Mouse (Mus musculus) small intestine, adult 2 months (tissue): Measurements from ENCODE around the gene Fank1. TPM values are rescaled to one million over a fixed set of nuclear protein-coding genes. Genes with fewer than 3 reads are reported as not detected.
A peak's percentile ranks its signal among the peaks of the same experiment; 100 is the strongest.

ENCODE experiments used
- H3K27ac ChIP-seq: fragments of 200-500 bp; 2 replicates; pipeline ENCODE4 v1.5.1; 2012; ENCODE audit warnings: low read depth, low read length, control low read depth, inconsistent platforms; ENCODE audit not compliant: insufficient read depth
- H3K27me3 ChIP-seq: fragments of 200-500 bp; 2 replicates; pipeline ENCODE4 v1.6.1; 2012; ENCODE audit warnings: mild to moderate bottlenecking, moderate library complexity, low read length, inconsistent platforms; ENCODE audit not compliant: control insufficient read depth, insufficient read depth
- H3K36me3 ChIP-seq: fragments of 200-500 bp; 2 replicates; pipeline ENCODE4 v1.6.1; 2012; ENCODE audit warnings: mild to moderate bottlenecking, low read length, control low read depth, inconsistent platforms; ENCODE audit not compliant: control insufficient read depth, insufficient read depth
- H3K4me1 ChIP-seq: fragments of 200-500 bp; 2 replicates; pipeline ENCODE4 v1.6.1; 2012; ENCODE audit warnings: low read length, inconsistent platforms, mixed read lengths; ENCODE audit not compliant: control insufficient read depth, insufficient read depth, insufficient read length
- H3K4me3 ChIP-seq: fragments of 200-500 bp; 2 replicates; pipeline ENCODE4 v1.5.1; 2012; ENCODE audit warnings: low read depth, mild to moderate bottlenecking, control low read depth, inconsistent platforms, low read length, moderate library complexity
- CTCF ChIP-seq: fragments of 200-500 bp; IDR thresholded peaks from 2 replicates; pipeline ENCODE4 v1.5.1; 2012; ENCODE audit warnings: low read depth, mild to moderate bottlenecking, control low read depth, inconsistent platforms, low read length, moderate library complexity, mixed read lengths; ENCODE audit not compliant: insufficient replicate concordance, insufficient read length; ENCODE audit errors: extremely low read depth
- POLR2A ChIP-seq: fragments of 200-500 bp; IDR thresholded peaks from 2 replicates; pipeline ENCODE4 v1.6.1; 2012; ENCODE audit warnings: low read depth, mild to moderate bottlenecking, control low read depth, inconsistent platforms, low read length, moderate library complexity
- WGBS: fragments of 180-500 bp; shearing (Covaris S2); methylation state at CpG from one replicate; pipeline ENCODE4 v1.1.7; 2018; 5-methylcytosine and 5-hydroxymethylcytosine counted together
- polyA plus RNA-seq: library from polyadenylated mRNA; depleted of rRNA; stranded (reverse); fragments of >200 nt; gene quantifications from 2 replicates; pipeline ENCODE4 v1.2.3, GENCODE M21; 2012

Gene Fank1
- polyA plus RNA-seq, 1 experiment: 0.18 TPM

DNA sequence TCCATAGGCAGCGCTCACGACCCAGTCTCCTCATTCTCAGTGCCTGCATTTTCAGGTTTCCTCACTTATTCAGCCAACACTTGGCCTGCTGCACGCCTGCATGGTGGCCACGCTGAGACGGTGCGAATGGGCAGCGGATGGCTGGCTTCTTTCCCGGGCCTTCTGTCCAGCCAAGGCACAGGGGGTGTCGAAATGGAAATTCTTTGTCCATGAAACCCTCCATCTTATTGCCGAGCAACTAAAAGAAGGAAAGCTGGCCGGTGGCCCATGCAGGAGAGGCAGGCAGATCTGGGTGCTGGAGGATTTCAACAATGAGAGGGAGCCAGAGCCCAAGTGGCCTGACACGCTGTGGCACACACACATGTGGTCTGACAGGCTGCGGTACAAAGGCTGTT lies 10.8 kb upstream of the Fank1 start:
- no peak overlapping the region for H3K27ac ChIP-seq

GRCm38 (mm10) chr7:133768027-133768426 lies 8.6 kb upstream of the Fank1 start:
- TF ChIP-seq POLR2A: no peak
- TF ChIP-seq CTCF: no peak
- WGBS: 65% methylated on average over 4 of the region's 4 CpGs
- Histone ChIP-seq H3K27me3 (no peaks in the 10 kb centered on the region), H3K27ac (no peak overlapping the region), H3K4me1 (peaks cover 2% of the 10 kb centered on the region), H3K36me3 (peaks cover 2% of the 10 kb centered on the region; the same call in 1 of the 2 replicates), H3K4me3 (no peak overlapping the region)

More for the DNA sequence above, 10.8 kb upstream of the Fank1 start:
- H3K27me3 ChIP-seq: no peaks in the 10 kb centered on the region
- H3K4me1 ChIP-seq: peaks cover 2% of the 10 kb centered on the region; the same call in 1 of the 2 replicates
- peaks cover 2% of the 10 kb centered on the region; the same call in 1 of the 2 replicates for H3K36me3 ChIP-seq
- H3K4me3 ChIP-seq: no peak overlapping the region
- WGBS: 85% methylated on average over 13 of the region's 13 CpGs
- TF ChIP-seq CTCF (no peak), POLR2A (no peak)

GRCm38 (mm10) chr7:133768517-133768916 lies 8.1 kb upstream of the Fank1 start:
- TF ChIP-seq CTCF (no peak), POLR2A (no peak)
- 62% methylated on average over 5 of the region's 5 CpGs for WGBS
- Histone ChIP-seq H3K27ac (no peak overlapping the region), H3K36me3 (peaks cover 2% of the 10 kb centered on the region; the same call in 1 of the 2 replicates), H3K4me3 (no peak overlapping the region), H3K4me1 (peaks cover 2% of the 10 kb centered on the region), H3K27me3 (no peaks in the 10 kb centered on the region)

DNA sequence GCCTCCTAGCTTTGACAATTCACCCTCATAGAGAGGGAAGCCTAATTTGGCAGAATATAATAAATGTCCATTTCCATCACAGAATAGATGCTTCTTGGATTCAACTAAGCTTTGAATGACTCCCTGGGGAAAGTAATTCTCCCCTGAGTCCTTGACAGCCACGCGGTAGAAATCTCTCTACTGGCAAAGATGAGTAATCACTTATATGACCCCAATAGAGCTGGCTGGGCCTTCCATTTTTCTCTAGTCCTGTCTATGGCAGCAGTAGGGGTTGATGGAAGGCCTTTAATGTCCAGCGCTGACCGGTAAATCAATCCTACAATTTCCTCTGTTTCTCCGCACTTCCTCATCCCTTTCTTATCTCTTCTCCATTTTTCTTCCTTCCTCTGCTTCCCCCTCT lies 1.5 kb upstream of the Fank1 start:
- peaks cover 12% of the 10 kb centered on the region for H3K4me1 ChIP-seq
- H3K27ac ChIP-seq: no peak overlapping the region
- TF ChIP-seq CTCF (no peak), POLR2A (no peak)
- no peaks in the 10 kb centered on the region for H3K27me3 ChIP-seq
- 30% methylated on average over 5 of the region's 5 CpGs for WGBS
- no peaks in the 10 kb centered on the region for H3K36me3 ChIP-seq
- no peak overlapping the region for H3K4me3 ChIP-seq

DNA sequence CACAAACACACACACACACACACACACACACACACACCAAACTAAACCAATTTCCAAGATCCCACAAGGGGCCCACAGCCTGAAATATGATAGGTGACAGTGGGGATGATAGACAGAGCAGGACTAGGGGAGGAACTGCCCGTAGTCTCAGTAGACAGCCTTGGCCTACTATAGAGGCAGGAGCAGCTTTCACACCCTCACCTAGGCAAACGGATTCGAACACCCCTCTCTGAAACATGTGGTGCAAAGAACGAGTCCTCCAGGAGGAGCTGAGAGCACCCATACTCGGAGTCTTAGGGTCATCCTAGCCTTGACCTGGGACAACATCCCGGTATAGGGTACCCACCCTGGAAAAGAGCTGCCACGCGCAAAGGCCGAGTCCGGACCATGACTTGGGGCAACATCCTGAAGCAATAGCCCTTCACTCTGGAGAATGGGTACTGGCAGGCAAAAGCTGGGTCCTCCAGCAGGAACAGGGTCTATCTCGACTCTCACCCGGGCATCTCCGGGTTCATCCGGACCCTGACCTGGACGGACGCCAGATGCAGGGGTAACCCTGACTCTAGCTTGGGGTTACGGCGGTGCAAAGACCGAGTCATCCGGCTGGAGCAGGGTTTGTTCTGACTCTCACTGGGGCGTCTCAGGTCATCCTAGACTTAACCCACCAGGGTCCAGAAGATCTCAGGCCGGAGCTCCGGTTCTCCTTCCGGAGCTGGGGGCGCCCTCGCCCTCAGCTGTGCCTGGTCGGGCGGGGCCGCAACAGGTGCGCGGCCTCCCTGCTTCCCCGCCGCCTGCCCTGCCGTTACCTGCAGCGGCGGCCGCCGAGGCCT lies 650 bp upstream of the Fank1 start:
- Histone ChIP-seq H3K27me3 (no peaks in the 10 kb centered on the region), H3K36me3 (no peaks in the 10 kb centered on the region), H3K27ac (0 out of 2 replicates have a peak overlapping the region, but pooled peaks have one; percentile 17), H3K4me1 (peaks cover 12% of the 10 kb centered on the region), H3K4me3 (peak overlapping the region; percentile 82)
- WGBS: 2% methylated on average over 38 of the region's 38 CpGs
- TF ChIP-seq POLR2A: no peak
- TF ChIP-seq CTCF: peak; percentile 6; the same call in 1 of the 2 replicates

GRCm38 (mm10) chr7:133781583-133781982 lies 4.9 kb downstream of the Fank1 start:
- peaks cover 12% of the 10 kb centered on the region for H3K4me1 ChIP-seq
- H3K27me3 ChIP-seq: no peaks in the 10 kb centered on the region
- H3K36me3 ChIP-seq: no peaks in the 10 kb centered on the region
- H3K27ac ChIP-seq: peak overlapping the region; percentile 73
- WGBS: 30% methylated on average over 6 of the region's 6 CpGs
- H3K4me3 ChIP-seq: no peak overlapping the region; the same call in 1 of the 2 replicates
- TF ChIP-seq POLR2A: no peak
- no peak for TF ChIP-seq CTCF

DNA sequence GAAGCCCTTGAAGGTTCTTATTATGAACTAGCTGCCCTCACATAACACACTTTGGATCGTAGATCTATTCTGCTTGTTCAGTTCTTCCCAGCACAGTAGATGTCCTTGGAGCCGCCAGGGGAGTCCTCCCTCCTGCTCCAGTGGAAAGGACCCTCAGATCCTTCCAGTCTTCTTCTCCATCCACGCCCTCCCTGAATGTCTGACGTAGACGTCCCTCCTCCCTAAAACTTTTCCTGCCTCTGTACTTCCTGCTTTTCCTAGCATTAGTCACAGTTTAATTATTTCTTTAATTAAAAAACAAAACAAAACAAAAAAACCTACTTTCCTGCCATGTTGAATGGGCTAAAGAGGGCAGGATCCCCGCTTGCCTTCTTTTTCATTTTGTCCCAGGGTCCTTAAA lies 5.3 kb downstream of the Fank1 start:
- Histone ChIP-seq H3K27ac (peak overlapping the region; percentile 73), H3K4me3 (peak overlapping the region; percentile 46)

More for the DNA sequence above, 5.3 kb downstream of the Fank1 start:
- Histone ChIP-seq H3K27me3 (no peaks in the 10 kb centered on the region), H3K4me1 (peaks cover 9% of the 10 kb centered on the region; the same call in 1 of the 2 replicates), H3K36me3 (no peaks in the 10 kb centered on the region)
- no peak for TF ChIP-seq POLR2A
- no peak for TF ChIP-seq CTCF
- 24% methylated on average over 6 of the region's 6 CpGs for WGBS
